Mouse (Mus musculus) stomach, postnatal 0 days (tissue): Measurements from ENCODE around the gene Efnb2. TPM values are rescaled to one million over a fixed set of nuclear protein-coding genes. Genes with fewer than 3 reads are reported as not detected.

Experiments used
- ATAC-seq: fragments of 200-750 bp; cut with Nextera tagmentation; 2 replicates; pipeline ENCODE4 v1.8.0; 2017; ENCODE audit not compliant: low FRiP score, low TSS enrichment
- DNase-seq: peaks from one replicate; pipeline ENCODE4 v3.0.0-alpha.2; 2016; ENCODE audit warnings: low spot score
- H3K27ac ChIP-seq: fragments of 300-500 bp; sonication (generic); replicated peaks from 2 replicates; pipeline ENCODE4 v1.5.1; 2014; ENCODE audit warnings: mild to moderate bottlenecking, control low read depth
- H3K27me3 ChIP-seq: fragments of 300-500 bp; sonication (generic); 2 replicates; pipeline ENCODE4 v1.6.1; 2014; ENCODE audit warnings: low read length; ENCODE audit not compliant: control insufficient read depth, insufficient read depth
- H3K36me3 ChIP-seq: fragments of 300-500 bp; sonication (generic); 2 replicates; pipeline ENCODE4 v1.6.1; 2014; ENCODE audit warnings: low read length, mixed read lengths; ENCODE audit not compliant: control insufficient read depth, insufficient read depth
- H3K4me1 ChIP-seq: fragments of 300-500 bp; sonication (generic); replicated peaks from 2 replicates; pipeline ENCODE4 v1.6.1; 2014; ENCODE audit warnings: antibody characterized with exemption; ENCODE audit not compliant: control insufficient read depth, insufficient read depth
- H3K4me2 ChIP-seq: fragments of 300-500 bp; sonication (generic); replicated peaks from 2 replicates; pipeline ENCODE4 v1.6.1; 2014; ENCODE audit warnings: low read depth, mild to moderate bottlenecking, control low read depth, moderate library complexity
- H3K4me3 ChIP-seq: fragments of 300-500 bp; sonication (generic); 2 replicates; pipeline ENCODE4 v1.5.1; 2014; ENCODE audit warnings: low read depth, low read length, control low read depth
- H3K9ac ChIP-seq: fragments of 300-500 bp; sonication (generic); 2 replicates; pipeline ENCODE4 v1.6.1; 2014; ENCODE audit warnings: mild to moderate bottlenecking, low read length, control low read depth, mixed read lengths
- H3K9me3 ChIP-seq: fragments of 300-500 bp; sonication (generic); 2 replicates; pipeline ENCODE4 v1.6.1; 2016; ENCODE audit warnings: low read length; ENCODE audit not compliant: control insufficient read depth
- CTCF ChIP-seq: IDR thresholded peaks from 2 replicates; pipeline ENCODE4 v1.5.1; 2016; ENCODE audit warnings: antibody characterized with exemption, low read depth, mild to moderate bottlenecking, moderate library complexity
- EP300 ChIP-seq: optimal IDR thresholded peaks from 2 replicates; pipeline ENCODE3; 2016; ENCODE audit warnings: antibody characterized with exemption
- WGBS: fragments of 180-500 bp; shearing (Covaris S2); extraction: QIAGEN DNeasy Blood & Tissue Kit; methylation state at CpG from one replicate; pipeline ENCODE4 v1.1.7; 2014; 5-methylcytosine and 5-hydroxymethylcytosine counted together
- polyA plus RNA-seq: library from polyadenylated mRNA; unstranded; fragments of >200 nt; fragmentation: Nextera tagmentation; extraction: Ambion mirVana; gene quantifications from 2 replicates; pipeline ENCODE4 v1.2.1, GENCODE M21; 2015

Efnb2 gene
- polyA plus RNA-seq, 1 experiment from 2014 or later, result 7.2 TPM

- Histone ChIP-seq H3K4me1 (no peaks in the 10 kb centered on the region), H3K9me3 (no peaks in the 10 kb centered on the region), H3K9ac (no peak overlapping the region), H3K27me3 (no peaks in the 10 kb centered on the region), H3K4me3 (no peak overlapping the region), H3K4me2 (no peak overlapping the region), H3K27ac (no peak overlapping the region), H3K36me3 (no peaks in the 10 kb centered on the region)
- 85% methylated on average over 4 of the region's 4 CpGs for WGBS
- no peak for DNase-seq
- ATAC-seq, result no peak
- TF ChIP-seq EP300 (no peak), CTCF (no peak)
Measured at GRCm38 (mm10) chr8:8583981-8584377, 77.1 kb downstream of the Efnb2 start.

- Histone ChIP-seq H3K4me2 (no peak overlapping the region), H3K4me1 (no peaks in the 10 kb centered on the region), H3K9me3 (no peaks in the 10 kb centered on the region), H3K27ac (no peak overlapping the region), H3K27me3 (no peaks in the 10 kb centered on the region), H3K36me3 (no peaks in the 10 kb centered on the region), H3K4me3 (no peak overlapping the region), H3K9ac (no peak overlapping the region)
- TF ChIP-seq CTCF, result no peak
- no peak for TF ChIP-seq EP300
- no peak for ATAC-seq
- 76% methylated on average over 4 of the region's 4 CpGs for WGBS
- no peak for DNase-seq
Measured at GRCm38 (mm10) chr8:8583290-8583980, 77.6 kb downstream of the Efnb2 start.

GRCm38 (mm10) chr8:8577770-8578303 lies 83.2 kb downstream of the Efnb2 start:
- Histone ChIP-seq H3K36me3 (no peaks in the 10 kb centered on the region), H3K27ac (no peak overlapping the region), H3K9me3 (no peaks in the 10 kb centered on the region), H3K4me1 (no peaks in the 10 kb centered on the region), H3K9ac (no peak overlapping the region), H3K4me3 (no peak overlapping the region), H3K4me2 (no peak overlapping the region), H3K27me3 (no peaks in the 10 kb centered on the region)
- TF ChIP-seq CTCF, result no peak
- no peak for TF ChIP-seq EP300
- 77% methylated on average over 11 of the region's 11 CpGs for WGBS
- ATAC-seq (no peak), DNase-seq (no peak)

DNA sequence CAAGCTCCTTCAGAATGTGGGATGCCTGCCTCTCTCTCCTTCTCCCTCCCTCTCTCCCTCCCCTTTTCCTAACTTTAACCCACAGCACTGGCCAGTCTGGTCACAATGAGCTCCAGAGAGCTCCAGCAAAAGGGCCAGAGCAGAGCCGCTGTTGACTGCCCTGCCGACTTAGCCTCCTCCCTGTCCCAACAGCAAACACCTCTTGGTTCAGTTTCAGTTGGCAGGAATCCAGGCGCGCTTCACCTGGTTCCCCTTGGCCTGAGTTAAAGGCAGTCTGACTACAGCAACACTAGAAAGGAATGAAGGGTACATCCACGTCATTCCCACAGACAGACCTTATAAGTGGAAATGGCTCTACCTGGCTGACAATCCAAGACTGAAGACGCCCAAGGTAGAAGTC lies 84.2 kb downstream of the Efnb2 start:
- WGBS, result 58% methylated on average over 6 of the region's 6 CpGs
- Histone ChIP-seq H3K9me3 (no peaks in the 10 kb centered on the region), H3K27me3 (no peaks in the 10 kb centered on the region), H3K9ac (no peak overlapping the region), H3K27ac (no peak overlapping the region), H3K4me1 (no peaks in the 10 kb centered on the region), H3K4me3 (no peak overlapping the region), H3K36me3 (no peaks in the 10 kb centered on the region), H3K4me2 (no peak overlapping the region)
- TF ChIP-seq CTCF, result no peak
- TF ChIP-seq EP300, result no peak
- ATAC-seq (peak; percentile 72), DNase-seq (peak; percentile 81)

DNA sequence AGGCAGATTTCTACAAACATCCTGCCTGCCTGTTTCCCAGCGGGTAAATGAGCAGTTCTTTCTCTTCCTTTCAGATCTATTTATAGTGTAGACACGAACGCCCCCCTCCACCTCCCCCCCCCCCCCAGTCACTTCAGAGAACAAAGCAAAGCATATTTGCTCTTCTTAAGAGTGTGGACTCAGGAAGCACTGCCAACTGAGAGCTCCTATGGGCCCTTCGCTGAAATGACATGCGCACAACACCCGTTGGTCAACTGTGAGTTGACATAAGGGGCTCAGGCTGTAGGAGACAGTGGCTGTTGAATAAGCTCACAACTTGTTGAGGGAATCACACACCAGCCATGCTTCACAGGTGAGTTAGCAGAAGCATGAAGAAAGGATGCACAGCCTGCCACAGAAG lies 84.8 kb downstream of the Efnb2 start:
- Histone ChIP-seq H3K27ac (no peak overlapping the region), H3K27me3 (no peaks in the 10 kb centered on the region), H3K4me2 (no peak overlapping the region), H3K36me3 (no peaks in the 10 kb centered on the region), H3K4me3 (no peak overlapping the region), H3K4me1 (no peaks in the 10 kb centered on the region), H3K9ac (no peak overlapping the region), H3K9me3 (no peaks in the 10 kb centered on the region)
- DNase-seq (peak; percentile 53), ATAC-seq (peak; percentile 63; the same call in 1 of the 2 replicates)
- TF ChIP-seq CTCF (no peak), EP300 (no peak)
- 29% methylated on average over 6 of the region's 6 CpGs for WGBS
